Mouse (Mus musculus): ENCODE measurements at regions not wholly inside any gene's neighbourhood (a gene's known extent, or its start where the extent isn't known, plus 50 kb on each side); places are given as distances from the start of the nearest gene placed in this dataset.

DNA sequence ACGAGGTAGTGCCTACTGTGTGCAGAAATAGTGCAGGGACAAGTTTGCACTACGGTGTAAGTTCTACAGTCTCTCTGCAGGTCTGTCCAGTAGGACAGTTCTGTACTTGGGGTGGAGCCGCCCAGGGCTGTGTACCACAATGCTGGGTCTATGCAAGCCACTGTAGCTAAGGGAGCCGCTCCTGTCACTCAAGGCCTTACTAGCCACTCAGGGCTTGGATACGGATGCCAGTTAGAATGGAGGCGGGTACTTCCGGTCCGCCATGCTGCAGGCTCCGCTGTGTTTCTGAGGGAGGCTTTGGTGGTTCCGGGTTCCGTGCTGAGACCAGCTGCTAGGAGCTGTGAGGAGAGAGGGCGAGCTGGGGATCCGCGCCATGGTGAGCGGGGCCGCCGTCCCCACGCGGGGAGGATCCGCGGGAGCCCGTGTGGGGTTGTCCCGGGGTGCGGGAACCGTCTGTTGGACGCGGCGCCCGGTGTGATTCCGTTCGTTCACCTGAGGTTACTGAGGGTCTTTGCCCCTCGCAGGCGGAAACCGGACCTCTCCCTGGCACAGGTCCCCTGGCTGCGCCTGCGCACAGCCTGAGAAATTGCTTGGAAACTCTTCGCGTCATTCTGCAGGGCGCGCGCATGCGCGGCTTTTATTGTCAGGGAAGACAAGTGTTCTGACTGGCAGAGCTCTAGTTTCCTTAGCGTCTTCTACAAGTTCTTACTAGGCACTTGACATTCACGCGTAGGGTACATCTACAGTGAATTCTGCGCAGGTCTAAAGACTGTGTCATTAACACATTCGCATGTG is 51.0 kb upstream of the Zfp873 start:
- peak; percentile 40 to 63 for DNase-seq (ENCODE audit: low spot score in 2 of 2)

Measured in urinary bladder, postnatal 36 days (tissue).